Mouse (Mus musculus) neural tube, embryonic 11.5 days (tissue): ENCODE results near the gene Pparg. TPM values are rescaled to one million over a fixed set of nuclear protein-coding genes. Genes with fewer than 3 reads are reported as not detected.

Experiments used
- ATAC-seq: fragments of 200-750 bp; cut with Nextera tagmentation; 2 replicates; pipeline ENCODE4 v1.8.0; 2017; ENCODE audit warnings: moderate number of reproducible peaks, mild to moderate bottlenecking, moderate TSS enrichment, moderate library complexity; ENCODE audit not compliant: insufficient read depth, low FRiP score, low TSS enrichment
- DNase-seq: peaks from one replicate; pipeline ENCODE4 v3.0.0-alpha.2; 2015; ENCODE audit warnings: low spot score
- H3K27ac ChIP-seq: fragments of 300-500 bp; sonication (generic); 2 replicates; pipeline ENCODE4 v1.5.1; 2014; ENCODE audit warnings: low read depth, mild to moderate bottlenecking, low read length
- H3K27me3 ChIP-seq: fragments of 300-500 bp; sonication (generic); 2 replicates; pipeline ENCODE4 v1.6.1; 2014; ENCODE audit warnings: mild to moderate bottlenecking, low read length, mixed read lengths; ENCODE audit not compliant: control insufficient read depth, insufficient read depth
- H3K36me3 ChIP-seq: fragments of 300-500 bp; sonication (generic); 2 replicates; pipeline ENCODE4 v1.6.1; 2014; ENCODE audit warnings: mild to moderate bottlenecking, low read length, moderate library complexity, mixed read lengths; ENCODE audit not compliant: control insufficient read depth, insufficient read depth
- H3K4me1 ChIP-seq: fragments of 300-500 bp; sonication (generic); 2 replicates; pipeline ENCODE4 v1.6.1; 2014; ENCODE audit warnings: low read length, mixed read lengths; ENCODE audit not compliant: control insufficient read depth, insufficient read depth
- H3K4me2 ChIP-seq: fragments of 300-500 bp; sonication (generic); 2 replicates; pipeline ENCODE4 v1.6.1; 2014; ENCODE audit warnings: low read depth, mild to moderate bottlenecking, moderate library complexity
- H3K4me3 ChIP-seq: fragments of 300-500 bp; sonication (generic); 2 replicates; pipeline ENCODE4 v1.5.1; 2014; ENCODE audit warnings: low read depth, low read length
- H3K9ac ChIP-seq: fragments of 300-500 bp; sonication (generic); 2 replicates; pipeline ENCODE4 v1.6.1; 2014; ENCODE audit warnings: mild to moderate bottlenecking, low read length
- H3K9me3 ChIP-seq: fragments of 300-500 bp; sonication (generic); 2 replicates; pipeline ENCODE4 v1.6.1; 2016; ENCODE audit warnings: low read length; ENCODE audit not compliant: control insufficient read depth
- WGBS: fragments of 180-500 bp; shearing (Covaris S2); extraction: QIAGEN DNeasy Blood & Tissue Kit; methylation state at CpG from one replicate; pipeline ENCODE4 v1.1.7; 2014; 5-methylcytosine and 5-hydroxymethylcytosine counted together
- polyA plus RNA-seq: library from polyadenylated mRNA; unstranded; fragments of >200 nt; fragmentation: Nextera tagmentation; extraction: Ambion mirVana; gene quantifications from 2 replicates; pipeline ENCODE4 v1.2.1, GENCODE M21; 2014

Gene Pparg
- polyA plus RNA-seq, 1 experiment from 2014 or later = 0.19 TPM

- H3K9ac ChIP-seq = no peak overlapping the region
- ATAC-seq (no peak), DNase-seq (no peak)
- no peaks in the 10 kb centered on the region for H3K4me1 ChIP-seq
- H3K27me3 ChIP-seq = no peaks in the 10 kb centered on the region
- H3K9me3 ChIP-seq = no peaks in the 10 kb centered on the region
- no peaks in the 10 kb centered on the region for H3K36me3 ChIP-seq
- WGBS = 42% methylated on average over 10 of the region's 10 CpGs
- H3K27ac ChIP-seq = no peak overlapping the region
- no peak overlapping the region for H3K4me2 ChIP-seq
- H3K4me3 ChIP-seq = no peak overlapping the region
These were observed 16.6 kb upstream of the Pparg start for GRCm38 (mm10) chr6:115344101-115344500.

GRCm38 (mm10) chr6:115344513-115344912 is 16.2 kb upstream of the Pparg start:
- Histone ChIP-seq H3K27me3 (no peaks in the 10 kb centered on the region), H3K4me2 (no peak overlapping the region), H3K9ac (no peak overlapping the region), H3K36me3 (no peaks in the 10 kb centered on the region), H3K4me1 (no peaks in the 10 kb centered on the region), H3K4me3 (no peak overlapping the region), H3K27ac (no peak overlapping the region), H3K9me3 (no peaks in the 10 kb centered on the region)
- WGBS = 39% methylated on average over 11 of the region's 11 CpGs
- DNase-seq (no peak), ATAC-seq (no peak)

GRCm38 (mm10) chr6:115345013-115345412 is 15.7 kb upstream of the Pparg start:
- Histone ChIP-seq H3K9ac (no peak overlapping the region), H3K4me2 (no peak overlapping the region)

GRCm38 (mm10) chr6:115349641-115350464 is 10.9 kb upstream of the Pparg start:
- Histone ChIP-seq H3K9me3 (no peaks in the 10 kb centered on the region), H3K4me3 (no peak overlapping the region), H3K36me3 (no peaks in the 10 kb centered on the region), H3K27me3 (no peaks in the 10 kb centered on the region), H3K27ac (no peak overlapping the region), H3K4me2 (no peak overlapping the region), H3K9ac (no peak overlapping the region), H3K4me1 (no peaks in the 10 kb centered on the region)
- no peak for ATAC-seq
- no peak for DNase-seq
- 84% methylated on average over 5 of the region's 5 CpGs for WGBS

More at GRCm38 (mm10) chr6:115345013-115345412, 15.7 kb upstream of the Pparg start:
- ATAC-seq = no peak
- no peaks in the 10 kb centered on the region for H3K9me3 ChIP-seq
- no peaks in the 10 kb centered on the region for H3K36me3 ChIP-seq
- H3K27me3 ChIP-seq = no peaks in the 10 kb centered on the region
- no peak overlapping the region for H3K4me3 ChIP-seq
- no peaks in the 10 kb centered on the region for H3K4me1 ChIP-seq
- H3K27ac ChIP-seq = no peak overlapping the region
- no peak for DNase-seq
- 91% methylated on average over 8 of the region's 8 CpGs for WGBS

GRCm38 (mm10) chr6:115361606-115362462 is 1.1 kb downstream of the Pparg start:
- H3K27ac ChIP-seq = no peak overlapping the region
- ATAC-seq (0 out of 2 replicates have a peak, but pooled peaks have one; percentile 27), DNase-seq (peak; percentile 50)
- peak overlapping the region; percentile 57 for H3K4me3 ChIP-seq
- H3K9ac ChIP-seq = peak overlapping the region; percentile 18; the same call in 1 of the 2 replicates
- no peaks in the 10 kb centered on the region for H3K4me1 ChIP-seq
- under 1% methylated on average over 48 of the region's 48 CpGs for WGBS
- H3K36me3 ChIP-seq = no peaks in the 10 kb centered on the region
- H3K9me3 ChIP-seq = no peaks in the 10 kb centered on the region
- peak overlapping the region; percentile 96 for H3K4me2 ChIP-seq
- peaks cover 19% of the 10 kb centered on the region for H3K27me3 ChIP-seq

- no peak overlapping the region for H3K4me2 ChIP-seq
- 91% methylated on average over 3 of the region's 3 CpGs for WGBS
These were observed 6.3 kb downstream of the Pparg start for GRCm38 (mm10) chr6:115366869-115367610.

GRCm38 (mm10) chr6:115374871-115375852 is 14.4 kb downstream of the Pparg start:
- Histone ChIP-seq H3K27ac (no peak overlapping the region), H3K4me2 (no peak overlapping the region), H3K4me1 (no peaks in the 10 kb centered on the region), H3K4me3 (no peak overlapping the region), H3K9ac (no peak overlapping the region), H3K27me3 (no peaks in the 10 kb centered on the region), H3K9me3 (no peaks in the 10 kb centered on the region), H3K36me3 (no peaks in the 10 kb centered on the region)
- ATAC-seq = no peak
- DNase-seq = no peak
- 87% methylated on average over 5 of the region's 5 CpGs for WGBS

More at GRCm38 (mm10) chr6:115366869-115367610, 6.3 kb downstream of the Pparg start:
- no peak overlapping the region for H3K9ac ChIP-seq
- DNase-seq (no peak), ATAC-seq (no peak)
- H3K27ac ChIP-seq = no peak overlapping the region
- no peaks in the 10 kb centered on the region for H3K4me1 ChIP-seq
- no peaks in the 10 kb centered on the region for H3K36me3 ChIP-seq
- peaks cover 7% of the 10 kb centered on the region for H3K27me3 ChIP-seq
- no peak overlapping the region for H3K4me3 ChIP-seq
- H3K9me3 ChIP-seq = no peaks in the 10 kb centered on the region
